Mouse (Mus musculus): ENCODE data around the gene Ptprb.

The Ptprb gene

DNA sequence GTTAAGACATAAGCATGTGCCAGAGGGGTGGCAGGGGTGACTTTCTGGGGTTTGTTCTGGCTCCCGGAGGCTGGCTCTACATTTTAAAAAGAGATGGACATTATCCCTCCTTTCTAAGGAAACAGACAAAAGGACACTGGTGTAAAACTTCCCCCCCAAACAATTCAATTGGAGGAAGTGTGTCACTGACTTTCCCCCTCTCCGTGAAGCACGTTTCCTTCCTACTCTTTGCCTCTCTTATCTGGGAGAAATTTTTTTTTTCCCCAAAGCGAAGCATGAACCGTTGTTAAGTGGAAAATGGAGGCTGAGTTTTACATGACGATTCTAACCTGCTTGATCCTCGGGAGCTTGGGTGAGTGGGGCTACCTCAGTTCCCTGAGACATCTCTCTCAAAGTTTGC lies at the start of gene Ptprb:
Ptprb (plus strand) TSS at position 244 of the 400 bp plus-strand sequence.
- in situ Hi-C loops (cut with MboI, MseI) = no loop called here

- in situ Hi-C loops (cut with MboI, MseI) = no loop called here
Observed at GRCm38 (mm10) chr10:116235299-116235698, 40.0 kb upstream of the Ptprb start.

DNA sequence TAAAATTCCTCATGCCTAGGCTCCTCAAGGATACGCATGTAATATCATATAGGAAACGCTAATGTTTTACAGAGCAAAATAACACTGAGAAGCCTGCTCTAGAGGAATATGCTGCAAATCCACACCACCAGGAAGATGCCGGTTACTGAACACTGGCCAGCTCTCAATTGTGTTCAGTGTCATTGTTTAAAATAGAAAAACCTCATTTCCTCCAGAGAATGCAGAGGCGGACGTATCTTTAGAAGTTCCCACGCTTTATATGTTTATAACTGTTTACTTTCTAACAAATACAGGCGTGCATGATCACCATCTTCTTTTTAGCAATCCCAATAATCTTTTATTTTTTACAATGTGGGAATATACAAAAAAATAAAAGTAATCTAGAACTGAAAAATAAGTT lies 33.1 kb upstream of the Ptprb start:
- in situ Hi-C loops (cut with MboI, MseI) = no loop called here

GRCm38 (mm10) chr10:116243373-116243772 lies 31.9 kb upstream of the Ptprb start:
- in situ Hi-C loops (cut with MboI, MseI) = no loop called here

DNA sequence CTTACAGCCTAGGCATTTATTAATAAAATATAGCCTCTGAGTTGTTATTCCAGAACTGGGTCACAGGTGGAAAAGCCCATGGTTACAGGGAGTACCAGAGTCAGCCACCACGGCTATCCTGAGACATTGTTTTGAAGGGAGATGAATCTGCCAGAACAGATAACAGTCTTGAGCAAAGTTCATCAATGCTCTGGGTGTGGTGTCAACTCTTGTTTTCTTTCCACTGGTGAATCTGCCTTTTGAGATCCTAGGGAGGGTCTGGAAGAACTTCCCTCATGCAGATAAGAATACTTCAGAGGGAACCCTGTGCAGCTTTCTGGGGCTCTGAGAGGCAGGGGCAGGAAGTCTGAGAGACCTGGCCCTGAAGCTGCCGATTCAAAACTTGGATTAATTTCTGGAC lies 29.7 kb upstream of the Ptprb start:
- in situ Hi-C loops (cut with MboI, MseI) = no loop called here

- in situ Hi-C loops (cut with MboI, MseI) = no loop called here
Observed at GRCm38 (mm10) chr10:116252668-116253067, 22.7 kb upstream of the Ptprb start.

DNA sequence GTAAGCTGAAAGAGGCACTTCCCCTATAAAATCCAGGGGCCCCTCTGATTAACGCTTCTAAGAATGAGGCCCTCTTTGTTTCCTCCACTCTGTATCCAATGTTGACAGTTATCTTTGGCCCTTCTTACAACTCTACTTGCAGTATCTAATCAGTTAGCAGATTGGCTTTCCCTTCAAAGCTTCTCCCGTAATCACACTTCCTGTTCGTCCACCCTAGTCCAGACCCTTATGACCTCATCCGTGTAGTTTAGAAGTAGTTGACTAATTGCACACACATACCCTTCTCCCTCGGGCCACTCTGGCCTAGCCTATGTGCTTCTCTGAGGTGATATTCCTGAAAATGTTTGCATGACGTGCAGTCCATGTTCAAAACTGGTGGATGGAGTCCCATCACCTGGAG lies 21.4 kb upstream of the Ptprb start:
- in situ Hi-C loops (cut with MboI, MseI) = no loop called here

DNA sequence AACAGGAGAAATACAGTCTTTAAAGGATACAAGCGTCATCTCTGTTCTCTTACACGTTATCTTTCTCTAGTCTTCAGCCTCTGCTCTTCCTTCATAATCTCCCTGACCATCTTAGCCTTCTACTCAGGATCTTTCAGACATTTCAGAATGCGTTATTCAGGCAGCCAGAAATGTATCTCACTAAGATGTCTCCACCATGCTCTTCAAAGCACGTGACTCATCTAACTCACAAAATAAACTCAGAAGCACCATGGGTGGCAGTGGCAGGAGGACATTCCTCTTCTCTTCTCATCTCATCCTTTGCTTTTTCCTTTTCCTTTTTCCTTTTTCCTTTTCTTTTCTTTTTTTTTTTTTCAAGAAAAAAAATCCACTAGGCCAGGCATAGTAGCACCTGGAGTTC lies 16.0 kb upstream of the Ptprb start:
- in situ Hi-C loops (cut with MboI, MseI) = no loop called here

DNA sequence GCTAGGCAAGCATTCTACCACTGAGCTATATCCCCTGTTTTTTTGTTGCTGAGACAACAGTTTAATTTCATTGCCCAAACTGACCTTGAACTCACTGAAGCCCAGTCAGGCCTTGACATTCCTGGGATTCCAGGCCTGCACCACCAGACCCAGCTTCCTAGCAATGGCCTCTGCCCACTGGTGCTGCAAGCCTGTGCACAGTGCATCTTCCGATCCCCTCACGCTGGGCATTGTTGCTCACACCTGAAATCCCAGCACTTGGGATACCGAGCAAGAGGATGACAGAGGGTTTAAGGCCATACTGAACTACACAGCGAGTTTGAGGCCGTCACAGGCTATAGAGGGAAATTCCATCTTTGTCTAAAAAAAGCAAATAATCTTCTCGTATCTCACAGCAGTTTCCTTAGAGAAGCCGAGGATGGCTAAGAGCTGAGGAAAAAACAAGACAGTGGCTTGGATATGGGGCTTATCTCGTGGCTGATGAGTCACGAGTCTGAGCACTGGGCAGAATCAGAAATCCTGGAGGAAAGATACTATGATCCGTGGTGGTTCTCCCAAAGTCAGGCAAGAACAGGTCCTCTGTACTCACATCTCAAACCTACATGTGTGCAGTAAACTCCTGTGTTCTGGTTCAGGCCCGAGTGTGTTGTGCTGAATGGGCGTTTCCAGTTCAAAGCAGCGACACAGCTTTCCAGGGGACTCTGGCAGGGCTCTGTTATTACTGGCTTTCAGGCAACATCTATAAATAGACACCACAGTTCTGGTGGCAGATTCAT lies 14.5 kb upstream of the Ptprb start:
- in situ Hi-C loops (cut with MboI, MseI) = no loop called here

DNA sequence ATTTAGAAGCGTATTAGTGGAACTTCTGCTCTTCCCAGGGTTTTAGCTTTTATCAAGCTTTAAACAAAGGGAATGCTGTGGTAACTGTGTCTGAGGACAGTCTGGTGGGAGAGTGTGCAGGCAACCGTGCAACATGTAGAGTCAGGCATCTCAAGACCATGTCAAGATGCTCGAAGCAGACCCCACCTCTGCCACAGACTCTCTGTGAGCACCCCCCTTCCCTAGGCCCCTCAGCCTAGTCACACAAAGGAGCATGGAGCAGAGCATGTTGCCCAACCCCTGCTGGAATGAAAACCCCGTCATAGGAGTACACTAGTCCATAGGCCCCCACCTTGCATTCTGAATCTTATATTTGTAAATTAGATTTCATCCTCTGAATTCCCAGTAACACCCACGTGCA lies 13.8 kb upstream of the Ptprb start:
- in situ Hi-C loops (cut with MboI, MseI) = no loop called here

GRCm38 (mm10) chr10:116264521-116264920 lies 10.8 kb upstream of the Ptprb start:
- in situ Hi-C loops (cut with MboI, MseI) = no loop called here

DNA sequence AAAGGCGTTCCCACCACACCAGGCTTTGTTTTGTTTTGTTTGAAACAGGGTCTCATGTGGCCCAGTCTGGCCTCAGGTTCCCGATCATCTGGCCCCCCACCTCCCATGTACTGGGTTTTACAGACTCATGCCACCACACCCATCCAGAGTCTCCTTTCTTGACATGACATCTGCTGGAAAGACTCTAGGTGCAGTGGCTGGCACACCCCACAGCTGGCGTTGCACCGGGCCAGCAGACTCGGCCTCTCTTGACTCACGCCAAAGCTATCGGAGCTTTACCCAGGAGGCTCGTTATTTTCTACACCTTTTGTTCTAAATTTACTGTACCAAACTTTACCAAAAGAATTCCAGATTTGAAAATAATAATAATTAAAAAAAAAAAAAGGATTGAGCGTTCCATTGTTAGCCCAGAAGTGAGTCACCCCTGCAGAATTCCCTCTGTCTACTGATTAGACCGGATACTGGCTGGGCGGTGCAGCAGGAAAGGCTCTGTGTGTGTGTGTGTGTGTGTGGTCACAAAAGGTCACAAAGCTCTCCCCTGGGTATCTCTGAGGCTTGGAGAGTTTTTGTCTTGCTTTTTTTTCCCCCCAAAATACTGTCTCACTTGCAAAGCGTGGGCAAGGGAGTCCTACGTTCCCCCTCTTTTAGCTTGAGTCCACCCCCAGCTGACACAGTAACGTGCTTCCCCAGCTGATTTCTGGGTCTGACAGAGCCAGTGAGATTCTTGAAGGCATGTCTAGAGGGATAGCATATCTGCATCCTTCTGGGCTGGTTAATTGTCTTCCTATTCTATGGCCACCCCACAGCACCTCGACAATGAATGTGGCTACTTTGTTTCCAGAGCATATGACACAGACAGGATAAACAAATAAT lies 8.5 kb upstream of the Ptprb start:
- in situ Hi-C loops (cut with MboI, MseI) = no loop called here

GRCm38 (mm10) chr10:116267434-116267822 lies 7.9 kb upstream of the Ptprb start:
- in situ Hi-C loops (cut with MboI, MseI) = no loop called here

DNA sequence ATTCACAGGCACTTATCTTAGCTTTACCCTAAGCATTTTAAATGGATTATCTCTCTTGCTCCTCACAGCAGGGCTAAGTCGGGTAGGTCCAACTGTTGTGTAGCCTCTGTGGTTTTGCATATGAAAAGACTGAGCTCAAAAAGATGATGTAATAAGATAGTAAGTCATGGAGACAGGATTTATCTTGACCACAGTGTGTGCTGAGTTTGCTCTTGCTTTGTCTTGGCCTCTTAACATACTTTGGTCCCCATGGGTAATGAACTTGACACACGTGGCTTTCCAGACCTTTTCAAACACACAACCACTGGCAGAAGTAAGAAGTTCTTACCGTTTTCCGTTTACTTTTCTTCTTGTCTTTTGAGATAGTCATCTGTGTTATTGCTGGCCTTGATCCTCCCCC lies 7.0 kb upstream of the Ptprb start:
- in situ Hi-C loops (cut with MboI, MseI) = no loop called here

DNA sequence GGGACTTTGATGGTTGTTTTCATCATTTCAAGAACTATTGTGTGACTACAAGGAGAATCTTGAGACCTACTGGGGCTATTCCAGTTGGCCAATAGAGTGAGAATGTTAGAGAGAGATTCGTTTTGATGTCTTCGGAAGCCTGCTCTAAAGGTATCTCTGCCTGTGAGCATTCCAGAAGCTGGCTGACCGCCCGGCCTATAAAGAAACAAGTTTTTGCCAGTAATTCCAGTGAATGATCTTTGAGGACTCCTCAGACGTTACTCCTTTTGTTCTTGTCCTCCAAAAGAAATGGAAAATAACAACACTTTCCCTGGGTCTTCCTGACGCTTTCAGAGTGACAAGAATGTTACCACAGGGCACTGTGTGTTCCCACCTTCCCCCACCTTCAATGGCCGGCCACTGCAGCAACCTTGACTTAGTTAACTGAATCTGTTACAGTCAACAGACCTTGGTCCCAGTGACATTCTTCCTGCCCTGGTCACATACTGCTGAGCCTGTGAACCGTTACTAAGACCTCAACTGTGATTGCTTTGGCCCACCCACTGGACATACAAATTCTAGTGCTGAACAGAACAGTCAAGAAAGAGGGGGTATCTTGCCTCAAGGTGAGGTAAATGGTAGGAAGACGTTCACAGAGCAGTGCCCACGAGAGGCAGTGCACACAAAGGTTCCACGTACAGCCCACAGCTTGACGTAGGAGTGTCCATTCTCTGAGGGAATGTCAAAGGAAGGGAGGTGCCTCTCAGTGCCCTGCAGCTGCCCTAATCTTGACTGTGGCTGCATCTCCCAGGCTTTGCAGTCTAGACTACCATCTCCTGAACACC lies 4.5 kb upstream of the Ptprb start:
- in situ Hi-C loops (cut with MboI, MseI) = no loop called here

DNA sequence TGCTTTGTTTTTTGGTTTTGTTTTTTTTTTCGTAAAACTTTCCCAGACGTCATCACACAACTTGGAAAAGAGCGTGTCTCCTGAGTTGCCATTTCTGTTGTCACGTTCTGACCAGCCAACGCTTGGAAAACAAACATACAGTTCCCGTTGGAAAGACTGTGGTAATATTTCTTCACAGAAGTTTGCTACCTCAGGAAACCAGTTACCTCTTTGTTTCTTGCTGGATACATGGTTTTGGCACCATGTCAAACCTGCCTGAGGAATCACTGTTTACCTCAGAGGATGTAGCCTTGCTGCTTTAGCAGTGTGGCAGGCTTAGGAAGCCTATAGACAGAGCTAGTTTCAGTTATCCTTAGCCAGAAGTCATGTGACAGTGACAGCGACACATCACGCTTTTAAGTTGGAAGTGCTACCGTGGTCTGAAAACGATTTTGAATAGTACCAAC lies 3.8 kb upstream of the Ptprb start:
- in situ Hi-C loops (cut with MboI, MseI) = no loop called here

GRCm38 (mm10) chr10:116272156-116272555 lies 3.2 kb upstream of the Ptprb start:
- in situ Hi-C loops (cut with MboI, MseI) = no loop called here

- in situ Hi-C loops (cut with MboI, MseI) = no loop called here
Observed at GRCm38 (mm10) chr10:116286697-116287344, 11.5 kb downstream of the Ptprb start.

DNA sequence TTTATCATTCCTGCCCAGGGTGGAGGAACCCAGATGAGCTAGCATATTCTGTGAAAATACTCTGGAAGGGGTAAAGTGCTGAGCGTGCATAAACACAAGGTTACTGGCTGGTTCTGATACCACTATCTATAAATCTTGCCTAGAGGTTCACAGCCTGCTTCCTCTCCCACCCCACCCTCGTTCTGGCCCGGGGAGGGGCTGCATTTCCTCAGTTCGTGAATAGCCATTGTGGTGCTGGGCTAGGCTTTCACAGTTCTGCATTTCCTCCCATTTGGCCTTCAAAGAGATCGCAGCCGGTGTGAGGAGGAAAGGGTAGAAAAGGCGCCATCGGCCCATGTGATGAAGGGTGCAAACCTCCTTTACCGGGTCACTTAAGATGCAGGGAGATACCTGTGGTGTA lies 12.8 kb downstream of the Ptprb start:
- in situ Hi-C loops (cut with MboI, MseI) = no loop called here

GRCm38 (mm10) chr10:116290483-116290882 lies 15.2 kb downstream of the Ptprb start:
- in situ Hi-C loops (cut with MboI, MseI) = no loop called here

- in situ Hi-C loops (cut with MboI, MseI) = no loop called here
Observed at GRCm38 (mm10) chr10:116291153-116291755, 15.9 kb downstream of the Ptprb start.

Measured in T-helper 1 cell (primary cell).